Mouse (Mus musculus): ENCODE data around the gene Kantr.
"Not testable (repeated sequence)": the region's sequence is repeated elsewhere in the genome, so short reads cannot be mapped to it uniquely, and the experiment has no call there.

The Kantr gene

GRCm38 (mm10) chrX:152326996-152327688, at the start of gene Kantr:
Gene Kantr, minus strand, starts transcription at chrX:152327495.
- DNase-seq, result peak; percentile 55 to 72

DNA sequence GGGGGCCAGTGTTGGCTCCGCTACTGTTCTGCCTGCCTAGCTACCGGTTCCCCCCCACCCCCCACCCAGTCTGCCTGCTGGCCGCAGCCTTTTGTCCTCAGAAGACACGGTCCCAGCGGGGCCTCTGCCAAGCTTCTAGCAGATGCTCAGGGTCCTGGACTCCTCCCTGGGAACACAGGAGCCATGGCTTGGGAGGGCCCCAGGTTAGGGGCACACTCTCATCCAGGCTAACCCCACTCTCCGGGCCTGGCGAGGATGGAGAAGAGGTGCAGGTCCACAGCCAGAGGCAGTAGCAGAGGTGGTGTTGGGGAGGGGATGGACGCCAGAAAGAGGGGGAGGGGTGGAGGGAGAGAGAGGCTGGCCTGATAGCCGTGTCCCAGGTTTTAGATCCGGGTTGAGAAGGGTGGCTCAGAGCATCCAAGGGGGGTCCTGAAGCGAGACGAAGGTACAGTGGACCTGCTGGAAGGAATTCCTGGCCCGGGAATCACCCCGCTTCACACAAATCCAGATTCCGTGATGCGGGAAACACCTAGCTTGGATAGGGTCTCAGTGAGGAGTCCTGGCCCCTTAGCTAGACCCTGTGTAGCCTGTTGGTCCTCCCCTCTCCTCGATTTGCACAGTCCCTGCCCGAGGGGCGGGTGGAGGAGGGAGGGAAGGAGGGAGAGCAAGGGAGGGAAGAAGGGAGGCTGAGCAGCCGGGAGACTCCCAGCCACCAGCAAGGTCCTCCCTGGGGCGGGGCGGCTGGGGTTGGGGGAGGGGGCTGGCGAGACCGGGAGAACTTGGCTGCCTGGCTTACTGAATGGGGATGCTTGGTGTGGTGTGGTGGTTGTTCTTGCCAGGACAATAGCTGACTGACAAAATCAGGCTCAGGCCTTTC, 41.3 kb upstream of the Kantr start, which contains the start of gene Gpr173:
Gene Gpr173 (minus strand): TSS at position 308 of the 877 bp plus-strand sequence.
- no peak for DNase-seq

DNA sequence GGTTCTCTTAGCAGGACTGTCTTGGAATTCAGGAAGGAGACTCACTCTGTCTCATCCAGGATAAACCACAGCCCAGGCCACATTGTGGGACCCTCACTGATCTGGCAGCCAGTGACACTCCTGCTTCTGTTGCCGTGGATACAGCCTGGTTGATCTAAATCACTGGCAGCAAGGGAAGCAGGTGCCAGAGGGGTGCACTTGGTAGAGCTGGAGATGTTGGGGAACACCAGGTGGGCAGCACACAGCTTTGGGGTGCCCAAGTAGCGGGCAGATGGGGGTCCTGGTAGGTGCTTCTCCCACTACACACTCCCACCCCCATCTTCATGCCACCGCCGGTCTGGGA, 40.7 kb upstream of the Kantr start:
- DNase-seq, result no peak

DNA sequence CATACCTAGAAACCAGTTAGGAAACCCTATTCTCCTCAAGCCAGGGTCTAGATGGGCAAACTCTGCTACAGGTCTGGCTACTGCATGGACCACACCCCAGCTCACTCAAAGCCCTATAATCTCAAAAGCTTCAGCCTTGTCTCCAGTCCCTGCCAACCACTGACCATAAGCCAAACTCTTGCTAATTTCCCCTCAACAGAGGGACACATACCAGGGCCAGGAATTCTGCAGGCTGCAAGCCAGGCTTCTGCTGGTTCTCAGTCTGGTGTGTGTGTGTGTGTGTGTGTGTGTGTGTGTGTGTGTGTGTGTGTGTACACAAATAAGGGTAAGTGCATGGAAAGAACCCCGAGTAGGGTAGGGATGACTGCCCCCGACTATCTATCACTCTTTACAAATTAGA, 39.1 kb upstream of the Kantr start:
- DNase-seq, result no peak

DNA sequence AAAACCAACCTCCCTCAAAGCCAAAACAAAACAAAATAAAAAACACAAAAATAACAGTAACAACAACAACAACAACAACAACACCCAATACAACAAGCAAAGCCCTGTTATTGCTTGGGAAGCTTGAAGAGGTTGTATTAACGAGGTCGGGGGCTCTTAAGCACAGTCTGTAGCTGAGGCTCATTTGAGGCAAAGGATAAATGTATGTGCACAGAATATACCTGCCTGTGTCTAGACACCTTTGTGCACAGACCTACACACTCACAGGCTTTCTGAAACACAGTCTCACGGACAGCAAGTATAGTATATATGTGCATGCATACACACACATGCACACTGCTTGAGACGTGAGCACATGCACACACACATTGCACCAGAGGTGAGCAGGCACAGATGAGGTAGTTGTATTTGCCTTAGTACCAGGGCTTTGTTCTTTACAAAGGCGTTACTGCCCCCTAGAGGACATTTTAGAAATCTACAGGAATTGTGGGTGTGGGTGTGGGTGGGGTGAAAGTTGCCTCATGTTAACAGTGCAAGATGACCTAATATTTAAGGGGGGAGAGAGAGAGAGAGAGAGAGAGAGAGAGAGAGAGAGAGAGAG, 25.4 kb upstream of the Kantr start:
- no peak for DNase-seq

GRCm38 (mm10) chrX:152347041-152347440, 19.7 kb upstream of the Kantr start:
- DNase-seq, result no peak

- no peak for DNase-seq
Observed at GRCm38 (mm10) chrX:152346587-152346986, 19.3 kb upstream of the Kantr start.

DNA sequence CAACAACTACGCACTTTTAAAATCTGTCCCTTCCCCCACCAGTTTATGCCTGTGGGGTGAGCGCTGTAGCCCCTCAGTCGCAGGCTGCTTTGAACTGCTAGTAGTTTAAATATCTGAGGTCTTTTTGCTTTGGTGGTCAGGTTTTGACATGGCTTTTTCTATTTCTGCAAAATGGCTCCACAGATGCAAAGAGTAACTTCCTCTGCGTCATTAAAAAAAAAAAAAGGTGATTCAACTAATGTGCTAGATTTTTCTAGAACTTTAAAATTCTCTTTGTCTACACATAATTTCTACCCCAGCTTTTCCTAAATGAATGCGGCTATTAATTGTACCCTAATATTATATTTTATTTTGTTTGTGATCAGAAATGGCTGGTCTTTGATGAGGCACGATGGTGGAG, 15.6 kb upstream of the Kantr start:
- DNase-seq, result no peak

- DNase-seq, result peak; percentile 85 to 93
Observed at GRCm38 (mm10) chrX:152342358-152342901, 15.1 kb upstream of the Kantr start, which contains the start of gene Tspyl2. Gene Tspyl2, minus strand, starts transcription at chrX:152342425.

GRCm38 (mm10) chrX:152341496-152341895, 14.2 kb upstream of the Kantr start:
- DNase-seq, result no peak

DNA sequence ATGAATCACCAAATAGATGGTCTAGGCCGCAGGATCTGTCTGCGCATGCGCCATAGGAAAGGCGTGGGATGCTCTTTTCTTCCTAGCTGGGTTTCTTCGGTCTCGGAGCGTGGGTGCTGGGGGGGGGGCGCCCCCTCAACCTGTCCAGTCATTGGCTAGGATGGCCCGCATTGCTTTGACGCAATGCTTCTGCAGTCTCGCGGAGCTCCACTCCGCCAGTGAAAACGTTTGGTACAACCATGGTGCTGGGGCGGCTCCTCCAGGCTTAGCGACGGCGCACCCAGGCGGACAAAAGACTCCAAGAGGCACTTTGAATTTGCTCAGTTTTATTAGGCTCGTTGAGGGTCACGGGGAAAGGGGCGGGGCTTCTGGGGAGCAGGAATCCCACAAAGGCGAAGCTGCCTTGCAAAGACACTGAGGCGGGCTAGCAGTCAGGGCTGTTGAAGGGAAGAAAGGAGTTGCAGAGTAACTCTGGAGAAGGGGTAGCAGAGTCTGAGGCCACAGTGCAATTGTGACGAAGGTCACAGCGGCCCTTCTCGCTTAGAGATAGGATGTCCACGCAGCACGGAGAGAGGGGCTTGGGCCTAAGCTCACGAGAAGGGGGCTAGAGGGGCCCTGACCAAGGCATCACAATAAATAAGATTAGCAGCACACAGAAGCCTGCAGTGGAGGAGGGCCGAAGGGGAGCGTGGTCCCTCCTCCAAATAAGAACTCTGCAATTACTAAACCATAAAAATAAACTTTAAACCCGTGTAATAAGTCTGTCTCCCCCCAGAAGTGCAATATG, 9.4 kb upstream of the Kantr start:
- DNase-seq, result peak; percentile 73 to 78

- DNase-seq, result not testable (repeated sequence)
Observed at GRCm38 (mm10) chrX:152336123-152336522, 8.8 kb upstream of the Kantr start.

- DNase-seq, result not testable (repeated sequence)
Observed at GRCm38 (mm10) chrX:152329400-152329799, 2.1 kb upstream of the Kantr start.

GRCm38 (mm10) chrX:152327689-152328052, 376 bp upstream of the Kantr start:
- no peak for DNase-seq

DNA sequence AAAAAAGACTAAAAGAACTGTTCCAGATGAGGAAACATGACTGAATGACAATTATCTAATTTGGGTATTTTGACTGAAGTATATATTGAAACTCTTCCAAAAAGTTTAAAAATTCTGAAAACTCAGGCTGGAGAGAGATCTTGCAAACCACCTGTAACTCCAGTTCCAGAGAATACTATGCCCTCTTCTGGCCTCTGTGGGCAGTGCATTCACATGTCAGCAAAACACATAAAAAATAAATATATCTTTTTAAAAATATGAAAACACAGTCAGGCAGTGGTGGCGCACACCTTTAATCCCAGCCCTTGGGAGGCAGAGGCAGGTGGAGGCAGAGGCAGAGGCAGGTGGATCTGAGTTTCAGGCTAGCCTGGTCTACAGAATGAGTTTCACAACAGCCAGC, 3.7 kb downstream of the Kantr start:
- DNase-seq, result no peak

DNA sequence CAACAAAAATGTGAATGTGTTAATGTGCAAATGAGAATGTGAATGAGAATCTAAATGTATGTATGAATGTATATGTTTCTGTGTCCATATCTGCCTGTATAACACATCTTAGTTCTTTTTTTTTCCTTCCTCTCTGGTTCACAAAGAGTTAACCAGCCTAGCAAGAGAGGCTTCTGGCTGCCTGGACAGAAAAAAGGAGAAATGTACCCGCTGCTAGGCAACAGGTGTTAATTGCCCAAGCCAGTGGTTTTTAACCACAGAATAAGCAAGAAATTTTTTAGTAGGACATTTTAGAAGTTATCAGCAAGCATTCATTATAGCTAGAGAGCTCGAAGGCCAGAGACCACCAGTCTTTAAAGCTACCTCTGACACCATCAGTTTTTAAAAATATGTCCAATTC, 4.5 kb downstream of the Kantr start:
- DNase-seq, result no peak

DNA sequence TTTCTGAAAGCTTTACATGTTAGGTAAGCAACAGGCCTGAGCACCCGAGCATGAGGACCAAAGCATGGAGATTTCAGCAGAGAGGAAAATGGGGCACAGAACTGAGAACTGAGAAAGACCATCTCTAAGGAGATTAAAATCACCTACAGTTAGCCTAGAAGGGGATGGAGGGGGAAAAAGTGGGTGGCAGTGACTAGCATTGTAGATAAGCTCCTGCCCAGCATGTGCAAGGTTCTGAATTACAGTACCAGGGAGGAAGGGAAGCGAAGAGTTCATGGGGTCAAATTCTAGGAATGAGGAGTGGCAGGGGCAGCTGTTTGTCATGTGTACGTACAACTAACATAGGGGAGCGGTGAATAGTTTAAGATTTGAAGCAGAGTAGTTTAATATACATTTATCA, 6.8 kb downstream of the Kantr start:
- no peak for DNase-seq

DNA sequence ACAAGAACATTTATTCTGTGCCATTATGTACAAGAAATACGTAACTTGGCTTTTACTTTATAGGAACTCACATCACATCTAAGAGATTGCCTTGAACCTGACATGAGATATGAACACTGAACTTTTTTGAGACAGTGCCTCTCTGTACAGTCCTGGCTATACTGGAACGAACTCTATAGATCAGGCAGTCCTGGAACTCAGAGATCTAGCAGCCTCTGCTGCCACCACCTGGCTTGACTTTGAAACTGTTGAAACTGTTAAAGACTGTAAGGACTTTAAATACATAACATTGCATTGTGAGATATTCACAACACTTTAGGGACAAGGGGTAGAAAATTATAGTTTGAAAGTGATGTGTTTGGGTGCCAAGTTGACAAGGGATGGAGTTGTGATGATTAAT, 19.4 kb downstream of the Kantr start:
- DNase-seq, result peak; percentile 16 to 27

DNA sequence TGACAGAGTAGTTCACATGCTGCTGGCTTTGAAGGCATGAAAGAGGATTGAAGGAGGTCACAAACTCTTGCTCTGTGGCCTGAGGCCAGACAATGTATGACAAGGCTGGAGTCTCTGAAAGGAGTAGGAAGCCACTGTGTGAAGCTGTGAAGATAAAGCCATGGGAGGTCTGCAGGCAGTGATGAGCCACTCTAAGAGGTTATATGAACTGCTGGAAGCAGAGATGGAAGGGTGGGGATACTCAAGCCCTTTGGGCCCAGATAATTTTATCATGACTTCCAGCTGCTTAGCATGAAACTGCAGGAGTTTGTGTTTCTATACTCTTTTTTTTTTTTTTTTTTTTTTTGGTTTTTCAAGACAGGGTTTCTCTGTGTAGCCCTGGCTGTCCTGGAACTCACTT, 19.9 kb downstream of the Kantr start:
- DNase-seq, result no peak

- DNase-seq, result no peak
Observed at GRCm38 (mm10) chrX:152306224-152306623, 21.1 kb downstream of the Kantr start.

GRCm38 (mm10) chrX:152287026-152287425, 40.3 kb downstream of the Kantr start:
- DNase-seq, result not testable (repeated sequence)

GRCm38 (mm10) chrX:152284746-152285145, 42.5 kb downstream of the Kantr start:
- no peak for DNase-seq

- no peak for DNase-seq
Observed at GRCm38 (mm10) chrX:152279384-152279783, 47.9 kb downstream of the Kantr start.

All from thymus, postnatal 36 days (tissue).